Mouse (Mus musculus): ENCODE results near the gene Olfr1040.

DNA sequence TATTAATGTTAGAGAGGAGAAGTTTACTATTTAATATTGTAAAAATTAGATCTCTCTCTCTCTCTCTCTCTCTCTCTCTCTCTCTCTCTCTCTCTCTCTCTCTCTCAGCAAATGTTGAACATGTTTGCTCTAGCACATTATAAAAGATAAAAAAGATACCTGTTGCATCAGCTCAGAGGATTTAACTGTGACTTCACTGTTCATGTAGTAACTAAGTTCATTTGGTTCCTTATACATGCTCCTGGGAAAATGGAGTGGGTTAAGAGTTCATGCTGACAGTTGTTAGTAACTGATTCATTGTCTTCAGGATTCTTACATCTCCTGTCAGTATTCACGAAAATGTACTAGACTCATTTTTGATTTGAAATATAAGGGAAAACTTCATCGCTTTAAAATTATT, 20.9 kb upstream of the Olfr1040 start, which contains the start of gene Olfr1043:
- TF ChIP-seq CTCF (IDR thresholded peaks at IDR 0.05; ENCODE audit: low read depth) (no peak), EP300 (IDR thresholded peaks at IDR 0.05; ENCODE audit: low read depth) (no peak)
